Mouse (Mus musculus) bone marrow, adult 2 months (tissue): Measurements from ENCODE around the gene Jaml. TPM values are rescaled to one million over a fixed set of nuclear protein-coding genes. Genes with fewer than 3 reads are reported as not detected.

ENCODE experiments used
- H3K27ac ChIP-seq: fragments of 200-500 bp; 2 replicates; pipeline ENCODE4 v1.5.1; 2012; ENCODE audit warnings: low read depth, mild to moderate bottlenecking, control low read depth, inconsistent platforms, low read length; ENCODE audit not compliant: control insufficient read depth, poor library complexity, insufficient read depth
- H3K4me1 ChIP-seq: fragments of 200-500 bp; 2 replicates; pipeline ENCODE4 v1.6.1; 2011; ENCODE audit warnings: low read length; ENCODE audit not compliant: control insufficient read depth, insufficient read depth
- H3K4me3 ChIP-seq: fragments of 200-500 bp; replicated peaks from 2 replicates; pipeline ENCODE3; 2011; ENCODE audit warnings: mild to moderate bottlenecking, low read depth, low read length, control low read depth; ENCODE audit not compliant: control insufficient read depth
- CTCF ChIP-seq: fragments of 200-500 bp; IDR thresholded peaks from 2 replicates; pipeline ENCODE4 v1.5.1; 2011; ENCODE audit warnings: low read length, control low read depth; ENCODE audit not compliant: control insufficient read depth, insufficient read depth
- POLR2A ChIP-seq: fragments of 200-500 bp; IDR thresholded peaks from 2 replicates; pipeline ENCODE4 v1.6.1; 2011; ENCODE audit warnings: low read depth, mild to moderate bottlenecking, control low read depth, low read length, borderline replicate concordance; ENCODE audit not compliant: control insufficient read depth
- WGBS: fragments of 180-500 bp; shearing (Covaris S2); methylation state at CpG from one replicate; pipeline ENCODE4 v1.1.7; 2018; 5-methylcytosine and 5-hydroxymethylcytosine counted together
- polyA plus RNA-seq: library from polyadenylated mRNA; stranded (reverse); fragments of >200 nt; gene quantifications from 2 replicates; pipeline ENCODE4 v1.2.4, GENCODE M21; 2011; ENCODE audit warnings: low replicate concordance; ENCODE audit not compliant: missing spikeins, insufficient read depth, insufficient read length

The Jaml gene
- polyA plus RNA-seq, 1 experiment: 25.9 TPM

DNA sequence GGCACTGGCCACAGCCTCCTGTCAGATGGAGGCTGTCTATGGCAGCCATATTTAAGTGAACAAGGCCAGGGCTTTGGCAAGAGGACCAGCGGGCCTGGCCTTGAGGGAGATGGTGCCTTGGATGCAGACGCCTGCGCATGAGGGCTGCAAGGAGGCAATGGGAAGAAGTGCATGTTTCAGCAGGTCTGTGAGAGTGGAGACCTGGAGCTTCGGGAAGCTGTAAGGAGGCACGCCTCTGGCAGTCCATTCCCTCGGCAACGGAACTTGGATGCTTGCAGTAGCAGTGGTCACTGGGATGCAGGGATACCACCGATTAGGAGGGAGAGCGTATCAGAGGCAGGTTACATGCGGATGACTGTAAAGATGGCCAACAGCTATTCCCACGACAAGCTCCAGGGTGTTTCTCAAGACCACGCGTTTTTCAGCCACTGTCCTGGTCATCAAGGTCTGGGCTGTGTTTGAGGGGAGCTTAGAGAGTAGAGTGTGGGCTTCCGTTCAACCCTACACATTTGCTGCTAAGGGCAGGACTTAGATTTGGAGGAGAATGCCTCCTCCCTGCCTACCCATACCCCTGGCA lies 41.1 kb downstream of the Jaml start:
- Histone ChIP-seq H3K27ac (no peak overlapping the region), H3K4me3 (no peak overlapping the region), H3K4me1 (peaks cover 1% of the 10 kb centered on the region; the same call in 1 of the 2 replicates)
- TF ChIP-seq CTCF (no peak), POLR2A (no peak)
- WGBS: 85% methylated on average over 14 of the region's 14 CpGs

DNA sequence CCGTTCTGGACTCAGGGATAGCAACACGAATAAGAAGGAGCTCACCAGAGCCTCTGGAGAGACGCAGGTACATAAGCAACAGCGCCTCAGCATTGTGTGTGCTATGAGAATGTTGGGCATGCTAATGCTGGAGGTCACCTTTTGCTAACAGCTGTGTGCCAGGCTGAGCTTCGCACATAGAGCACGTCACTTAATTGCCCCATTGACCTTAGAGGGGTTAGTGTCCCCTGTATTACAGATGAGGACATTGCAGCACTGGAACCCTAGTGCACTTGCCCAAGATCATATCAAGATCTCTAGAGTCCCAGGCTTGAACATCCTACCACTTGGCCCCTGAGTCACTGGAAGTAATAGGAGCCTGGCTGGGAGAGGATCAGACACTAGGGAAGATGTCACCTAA lies 41.6 kb downstream of the Jaml start:
- WGBS: 82% methylated on average over 6 of the region's 6 CpGs
- TF ChIP-seq CTCF (no peak), POLR2A (no peak)

DNA sequence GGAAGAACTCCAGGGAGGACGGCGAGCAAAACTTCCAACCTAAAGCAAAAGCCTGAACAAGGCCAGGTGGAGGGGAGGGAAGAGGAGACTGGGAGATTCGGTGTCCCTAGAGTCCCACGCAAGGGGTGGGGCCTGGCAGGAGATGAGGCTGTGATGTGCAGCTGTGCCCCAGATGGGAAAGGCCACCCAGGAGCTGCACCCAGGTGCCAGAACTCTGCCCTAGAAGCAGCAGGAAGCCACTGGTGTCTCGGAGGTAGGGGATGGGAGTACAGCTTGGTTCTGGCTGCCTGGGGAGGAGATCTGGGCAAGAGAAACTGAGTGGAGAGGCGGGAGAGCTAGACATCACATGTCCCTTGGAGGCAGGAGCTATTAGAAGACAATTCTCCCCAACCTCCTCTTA lies 42.0 kb downstream of the Jaml start:
- WGBS: 43% methylated on average over 6 of the region's 6 CpGs
- Histone ChIP-seq H3K4me3 (no peak overlapping the region), H3K27ac (no peak overlapping the region), H3K4me1 (peaks cover 3% of the 10 kb centered on the region; the same call in 1 of the 2 replicates)
- TF ChIP-seq POLR2A: no peak
- no peak for TF ChIP-seq CTCF

More for the DNA sequence above, 41.6 kb downstream of the Jaml start:
- Histone ChIP-seq H3K27ac (no peak overlapping the region), H3K4me1 (peaks cover 3% of the 10 kb centered on the region; the same call in 1 of the 2 replicates), H3K4me3 (no peak overlapping the region)

DNA sequence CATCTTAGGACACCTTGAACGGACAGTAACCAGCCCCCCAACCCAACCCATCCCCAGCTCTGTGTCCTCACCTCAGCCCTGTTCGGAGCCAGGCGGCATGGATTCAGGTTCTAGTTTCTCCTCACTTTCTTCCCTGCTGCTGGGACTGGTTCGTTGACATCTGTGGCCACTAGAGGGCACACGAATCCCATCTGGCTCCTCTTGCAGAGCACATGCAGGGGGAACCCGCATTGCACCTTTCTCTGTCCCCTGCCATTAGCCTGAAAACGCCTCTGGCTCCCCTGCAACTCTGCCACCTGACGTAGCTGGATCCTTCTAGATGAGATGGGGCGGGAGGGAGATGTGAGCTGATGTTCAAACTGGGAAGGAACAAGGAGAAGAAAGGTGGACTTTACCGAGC lies 42.8 kb downstream of the Jaml start:
- TF ChIP-seq POLR2A: no peak
- peak; percentile 96 for TF ChIP-seq CTCF
- peaks cover 4% of the 10 kb centered on the region for H3K4me1 ChIP-seq
- 4% methylated on average over 10 of the region's 10 CpGs for WGBS
- no peak overlapping the region for H3K27ac ChIP-seq
- peak overlapping the region; percentile 1 for H3K4me3 ChIP-seq

DNA sequence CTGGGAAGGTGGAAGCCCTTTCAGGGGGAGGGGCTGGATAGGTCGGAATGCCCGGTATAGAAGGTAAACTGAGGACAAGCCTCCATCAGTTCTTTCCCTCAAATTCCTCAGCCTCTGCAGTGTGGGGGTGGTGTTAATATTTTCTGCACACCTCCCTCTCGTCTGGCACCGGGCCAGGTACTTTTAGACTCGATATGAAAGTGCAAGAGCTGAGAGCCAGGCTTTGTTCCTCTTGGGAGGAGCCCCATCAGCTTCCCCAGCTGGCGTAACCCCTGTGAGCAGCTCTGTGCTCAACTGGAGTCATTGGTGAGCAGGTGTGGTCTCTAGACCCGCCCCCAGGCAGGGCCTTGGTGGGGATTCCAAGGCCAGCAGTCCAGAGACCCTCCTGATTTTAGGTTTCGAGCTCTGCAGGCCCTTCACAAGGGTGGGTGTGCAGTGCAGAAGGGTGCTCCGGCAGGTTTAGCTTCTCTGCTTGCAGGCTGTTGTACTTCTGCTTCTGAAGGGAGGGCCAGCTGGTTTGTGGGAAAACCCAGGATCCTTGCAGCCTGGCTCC lies 43.3 kb downstream of the Jaml start:
- 9% methylated on average over 9 of the region's 9 CpGs for WGBS
- H3K4me3 ChIP-seq: peak overlapping the region; percentile 1
- H3K4me1 ChIP-seq: peaks cover 3% of the 10 kb centered on the region
- TF ChIP-seq POLR2A (no peak), CTCF (no peak)
- peak overlapping the region; percentile 26 for H3K27ac ChIP-seq

DNA sequence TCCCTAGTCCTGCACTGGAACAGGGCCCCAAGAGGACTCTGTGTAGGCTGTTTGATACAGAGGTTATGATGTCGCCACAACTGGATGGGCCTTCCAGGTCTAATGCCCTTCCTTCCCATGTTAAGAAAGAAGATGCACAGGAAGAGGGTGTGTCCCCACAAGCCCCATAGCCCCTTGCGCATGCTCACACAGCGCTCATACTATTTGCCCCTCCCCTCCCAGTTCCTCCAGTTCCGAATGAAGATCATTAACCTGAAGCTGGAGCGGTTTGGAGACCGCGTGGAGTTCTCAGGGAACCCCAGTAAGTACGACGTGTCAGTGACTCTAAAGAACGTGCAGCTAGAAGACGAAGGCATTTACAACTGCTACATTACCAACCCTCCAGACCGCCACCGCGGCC lies 46.2 kb downstream of the Jaml start:
- 82% methylated on average over 14 of the region's 14 CpGs for WGBS
- H3K4me1 ChIP-seq: peaks cover 3% of the 10 kb centered on the region
- TF ChIP-seq POLR2A (no peak), CTCF (no peak)

DNA sequence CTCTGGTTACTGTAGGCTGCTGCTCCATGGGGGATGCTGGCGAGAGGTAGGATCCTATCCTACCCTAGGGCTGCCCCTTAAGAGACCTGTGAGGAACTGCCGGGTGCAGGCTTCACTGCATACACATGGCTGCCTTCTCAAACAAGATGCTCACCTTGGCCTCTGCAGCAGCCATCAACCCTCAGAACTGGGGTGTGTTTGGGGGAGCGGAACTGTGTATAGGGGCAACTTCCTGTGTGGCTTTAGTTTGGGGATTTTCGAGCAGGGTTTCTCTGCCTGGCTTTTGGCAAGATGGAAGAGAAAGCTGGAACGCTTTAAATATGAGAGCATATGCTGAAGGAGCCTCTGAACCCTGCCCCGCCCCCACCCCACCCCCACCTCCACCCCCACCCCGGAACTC lies 48.0 kb downstream of the Jaml start:
- H3K27ac ChIP-seq: 0 out of 2 replicates have a peak overlapping the region, but pooled peaks have one; percentile 15
- TF ChIP-seq CTCF (no peak), POLR2A (no peak)
- WGBS: 16% methylated on average over 7 of the region's 7 CpGs
- peaks cover 3% of the 10 kb centered on the region for H3K4me1 ChIP-seq
- no peak overlapping the region for H3K4me3 ChIP-seq

More for the DNA sequence above, 46.2 kb downstream of the Jaml start:
- H3K27ac ChIP-seq: no peak overlapping the region
- peak overlapping the region; percentile 3 for H3K4me3 ChIP-seq

DNA sequence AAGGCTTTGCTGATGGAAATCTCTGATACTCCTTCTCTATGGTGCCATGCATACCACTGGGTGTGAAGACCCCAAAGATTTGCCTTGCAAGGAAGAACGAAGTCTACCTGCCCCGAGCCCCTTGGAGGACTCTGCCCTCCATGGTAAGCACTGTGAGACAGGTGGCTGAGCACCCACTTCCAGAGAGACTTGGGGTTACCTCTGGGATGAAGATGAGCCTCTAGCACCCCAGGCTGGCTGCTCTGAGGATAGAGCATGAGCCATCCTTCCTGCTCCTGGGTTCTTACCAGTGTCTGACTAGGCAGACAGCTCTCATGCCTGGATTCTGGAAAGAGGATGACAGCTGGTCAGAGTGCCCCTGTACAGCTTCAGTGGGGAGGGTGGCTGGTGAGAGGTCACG lies 51.1 kb downstream of the Jaml start:
- WGBS: 76% methylated on average over 3 of the region's 3 CpGs
- no peak for TF ChIP-seq POLR2A
- TF ChIP-seq CTCF: no peak
- no peak overlapping the region for H3K27ac ChIP-seq
- H3K4me1 ChIP-seq: peaks cover 3% of the 10 kb centered on the region
- H3K4me3 ChIP-seq: no peak overlapping the region
